Mouse (Mus musculus) activated CD4-positive, CD25-positive, alpha-beta regulatory T cell, adult 4 months (primary cell): Measurements from ENCODE around the gene Gm21293. TPM values are rescaled to one million over a fixed set of nuclear protein-coding genes. Genes with fewer than 3 reads are reported as not detected.
"Not testable (repeated sequence)": the region's sequence is repeated elsewhere in the genome, so short reads cannot be mapped to it uniquely, and the experiment has no call there.

Experiments used
- ATAC-seq: one replicate; pipeline ENCODE4 v1.8.0; 2017
- polyA plus RNA-seq, 2 experiments: library from polyadenylated mRNA; unstranded; fragments of 100-300 nt; shearing (Covaris generic); gene quantifications; one replicate each; pipeline ENCODE4 v1.2.1; 2017

The Gm21293 gene
- not detected for polyA plus RNA-seq

DNA sequence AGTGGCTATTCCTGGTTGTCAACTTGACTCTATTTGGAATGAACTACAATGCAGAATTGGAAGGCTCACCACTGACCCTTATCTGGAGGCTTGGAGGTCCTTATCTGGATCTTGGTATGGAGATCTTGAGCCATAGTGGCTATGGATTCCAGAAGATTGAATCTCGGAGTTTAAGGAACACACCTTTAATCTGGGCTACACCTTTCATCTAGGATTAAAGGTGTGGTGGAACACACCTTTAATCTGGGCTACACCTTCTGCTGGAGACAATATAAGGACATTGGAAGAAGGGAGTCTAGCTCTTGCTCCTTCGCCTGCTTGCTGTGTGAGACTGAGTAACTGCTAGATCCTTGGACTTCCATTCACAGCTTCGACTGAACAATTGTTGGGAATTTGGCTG, at the start of gene Gm21293:
Gene Gm21293, plus strand, starts transcription at position 301 of the 400 bp plus-strand sequence.
- not testable (repeated sequence) for ATAC-seq

DNA sequence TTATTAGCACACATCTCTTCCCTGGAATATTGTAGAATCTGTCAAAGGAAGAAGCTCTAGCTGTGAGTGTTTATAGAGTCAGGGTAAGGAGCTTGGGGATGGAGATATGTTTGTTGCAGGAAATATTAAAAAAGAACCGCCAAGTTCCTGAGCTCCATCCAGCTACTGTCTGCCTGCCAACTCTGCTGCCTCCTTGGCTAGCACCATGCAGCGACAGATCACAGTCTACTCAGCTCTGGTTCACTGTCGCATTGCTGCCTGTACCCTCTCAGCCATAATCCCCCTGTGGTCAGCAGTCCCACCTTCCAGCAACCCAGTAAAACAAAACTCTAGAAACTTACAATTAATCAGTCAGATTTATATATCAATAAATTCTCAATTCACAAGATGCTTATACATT, 32.7 kb upstream of the Gm21293 start:
- ATAC-seq, result no peak

DNA sequence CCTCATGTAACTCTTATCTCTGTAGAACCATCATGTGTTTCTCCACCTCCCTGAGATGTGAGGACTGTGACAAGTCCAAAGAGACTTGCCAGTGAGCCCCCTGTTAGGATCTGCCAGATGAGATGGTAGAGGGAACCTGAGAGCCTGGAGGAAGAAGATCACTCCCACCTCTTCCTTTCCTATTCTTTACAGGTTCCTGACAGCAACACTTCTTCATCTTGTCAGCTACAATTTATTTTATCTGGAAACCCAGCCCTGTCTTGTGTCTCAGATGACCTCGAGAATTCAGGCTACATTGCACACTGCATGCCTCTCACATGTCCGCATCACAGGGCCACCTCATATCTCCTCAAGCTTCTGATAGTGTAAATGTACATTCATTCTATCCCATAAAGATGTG, 24.5 kb upstream of the Gm21293 start:
- no peak for ATAC-seq

DNA sequence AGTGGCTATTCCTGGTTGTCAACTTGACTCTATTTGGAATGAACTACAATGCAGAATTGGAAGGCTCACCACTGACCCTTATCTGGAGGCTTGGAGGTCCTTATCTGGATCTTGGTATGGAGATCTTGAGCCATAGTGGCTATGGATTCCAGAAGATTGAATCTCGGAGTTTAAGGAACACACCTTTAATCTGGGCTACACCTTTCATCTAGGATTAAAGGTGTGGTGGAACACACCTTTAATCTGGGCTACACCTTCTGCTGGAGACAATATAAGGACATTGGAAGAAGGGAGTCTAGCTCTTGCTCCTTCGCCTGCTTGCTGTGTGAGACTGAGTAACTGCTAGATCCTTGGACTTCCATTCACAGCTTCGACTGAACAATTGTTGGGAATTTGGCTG, 8.4 kb downstream of the Gm21293 start, which contains the start of gene Gm6763:
Gene Gm6763, plus strand, starts transcription at position 301 of the 400 bp plus-strand sequence.
- ATAC-seq, result not testable (repeated sequence)

DNA sequence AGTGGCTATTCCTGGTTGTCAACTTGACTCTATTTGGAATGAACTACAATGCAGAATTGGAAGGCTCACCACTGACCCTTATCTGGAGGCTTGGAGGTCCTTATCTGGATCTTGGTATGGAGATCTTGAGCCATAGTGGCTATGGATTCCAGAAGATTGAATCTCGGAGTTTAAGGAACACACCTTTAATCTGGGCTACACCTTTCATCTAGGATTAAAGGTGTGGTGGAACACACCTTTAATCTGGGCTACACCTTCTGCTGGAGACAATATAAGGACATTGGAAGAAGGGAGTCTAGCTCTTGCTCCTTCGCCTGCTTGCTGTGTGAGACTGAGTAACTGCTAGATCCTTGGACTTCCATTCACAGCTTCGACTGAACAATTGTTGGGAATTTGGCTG, 16.9 kb downstream of the Gm21293 start, which contains the start of gene Gm8764:
Gene Gm8764, plus strand, starts transcription at position 301 of the 400 bp plus-strand sequence.
- ATAC-seq, result not testable (repeated sequence)

DNA sequence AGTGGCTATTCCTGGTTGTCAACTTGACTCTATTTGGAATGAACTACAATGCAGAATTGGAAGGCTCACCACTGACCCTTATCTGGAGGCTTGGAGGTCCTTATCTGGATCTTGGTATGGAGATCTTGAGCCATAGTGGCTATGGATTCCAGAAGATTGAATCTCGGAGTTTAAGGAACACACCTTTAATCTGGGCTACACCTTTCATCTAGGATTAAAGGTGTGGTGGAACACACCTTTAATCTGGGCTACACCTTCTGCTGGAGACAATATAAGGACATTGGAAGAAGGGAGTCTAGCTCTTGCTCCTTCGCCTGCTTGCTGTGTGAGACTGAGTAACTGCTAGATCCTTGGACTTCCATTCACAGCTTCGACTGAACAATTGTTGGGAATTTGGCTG, 25.4 kb downstream of the Gm21293 start, which contains the start of gene Gm21304:
Gene Gm21304, plus strand, starts transcription at position 301 of the 400 bp plus-strand sequence.
- ATAC-seq, result not testable (repeated sequence)

DNA sequence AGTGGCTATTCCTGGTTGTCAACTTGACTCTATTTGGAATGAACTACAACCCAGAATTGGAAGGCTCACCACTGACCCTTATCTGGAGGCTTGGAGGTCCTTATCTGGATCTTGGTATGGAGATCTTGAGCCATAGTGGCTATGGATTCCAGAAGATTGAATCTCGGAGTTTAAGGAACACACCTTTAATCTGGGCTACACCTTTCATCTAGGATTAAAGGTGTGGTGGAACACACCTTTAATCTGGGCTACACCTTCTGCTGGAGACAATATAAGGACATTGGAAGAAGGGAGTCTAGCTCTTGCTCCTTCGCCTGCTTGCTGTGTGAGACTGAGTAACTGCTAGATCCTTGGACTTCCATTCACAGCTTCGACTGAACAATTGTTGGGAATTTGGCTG, 33.9 kb downstream of the Gm21293 start, which contains the start of gene Gm21312:
Gene Gm21312, plus strand, starts transcription at position 301 of the 400 bp plus-strand sequence.
- ATAC-seq, result not testable (repeated sequence)

DNA sequence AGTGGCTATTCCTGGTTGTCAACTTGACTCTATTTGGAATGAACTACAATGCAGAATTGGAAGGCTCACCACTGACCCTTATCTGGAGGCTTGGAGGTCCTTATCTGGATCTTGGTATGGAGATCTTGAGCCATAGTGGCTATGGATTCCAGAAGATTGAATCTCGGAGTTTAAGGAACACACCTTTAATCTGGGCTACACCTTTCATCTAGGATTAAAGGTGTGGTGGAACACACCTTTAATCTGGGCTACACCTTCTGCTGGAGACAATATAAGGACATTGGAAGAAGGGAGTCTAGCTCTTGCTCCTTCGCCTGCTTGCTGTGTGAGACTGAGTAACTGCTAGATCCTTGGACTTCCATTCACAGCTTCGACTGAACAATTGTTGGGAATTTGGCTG, 42.4 kb downstream of the Gm21293 start, which contains the start of gene Gm20765:
Gene Gm20765, plus strand, starts transcription at position 301 of the 400 bp plus-strand sequence.
- ATAC-seq, result not testable (repeated sequence)

DNA sequence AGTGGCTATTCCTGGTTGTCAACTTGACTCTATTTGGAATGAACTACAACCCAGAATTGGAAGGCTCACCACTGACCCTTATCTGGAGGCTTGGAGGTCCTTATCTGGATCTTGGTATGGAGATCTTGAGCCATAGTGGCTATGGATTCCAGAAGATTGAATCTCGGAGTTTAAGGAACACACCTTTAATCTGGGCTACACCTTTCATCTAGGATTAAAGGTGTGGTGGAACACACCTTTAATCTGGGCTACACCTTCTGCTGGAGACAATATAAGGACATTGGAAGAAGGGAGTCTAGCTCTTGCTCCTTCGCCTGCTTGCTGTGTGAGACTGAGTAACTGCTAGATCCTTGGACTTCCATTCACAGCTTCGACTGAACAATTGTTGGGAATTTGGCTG, 51.0 kb downstream of the Gm21293 start, which contains the start of gene Gm4340:
Gene Gm4340, plus strand, starts transcription at position 301 of the 400 bp plus-strand sequence.
- not testable (repeated sequence) for ATAC-seq

Other genes with a start within 250 kb of the Gm21293 start
- not detected for gene Gm6763, start 8.5 kb downstream of the Gm21293 start, polyA plus RNA-seq
- not detected for gene Gm8764, start 17.0 kb downstream of the Gm21293 start, polyA plus RNA-seq
- not detected for gene Gm21304, start 25.5 kb downstream of the Gm21293 start, polyA plus RNA-seq
- not detected for gene Gm21312, start 34.0 kb downstream of the Gm21293 start, polyA plus RNA-seq
- gene Gm20765, start 42.5 kb downstream of the Gm21293 start, polyA plus RNA-seq, result not detected
- gene Gm4340, start 51.1 kb downstream of the Gm21293 start, polyA plus RNA-seq, result not detected